Mouse (Mus musculus): Measurements from ENCODE around the gene Gpr61. TPM values are rescaled to one million over a fixed set of nuclear protein-coding genes. Genes with fewer than 3 reads are reported as not detected.

The Gpr61 gene
- polyA plus RNA-seq, 1 experiment from 2014 or later = not detected

- peaks cover 16% of the 10 kb centered on the region for H3K36me3 ChIP-seq (replicated peaks; ENCODE audit: insufficient read depth, low read length)
- H3K4me3 ChIP-seq (ENCODE audit: low read depth, low read length) = no peak overlapping the region
- no peaks in the 10 kb centered on the region for H3K9me3 ChIP-seq (ENCODE audit: low read length)
- DNase-seq (no peak), ATAC-seq (no peak)
- no peak overlapping the region for H3K4me2 ChIP-seq (ENCODE audit: low read depth, low read length)
- TF ChIP-seq CTCF (IDR thresholded peaks at IDR 0.05; ENCODE audit: low read depth) = no peak
- no peak for TF ChIP-seq EP300 (IDR thresholded peaks at IDR 0.05; ENCODE audit: low read depth)
- H3K4me1 ChIP-seq (ENCODE audit: insufficient read depth) = peaks cover 23% of the 10 kb centered on the region
- H3K9ac ChIP-seq (replicated peaks) = no peak overlapping the region
- no peak overlapping the region for H3K27ac ChIP-seq (ENCODE audit: low read depth)
- 57% methylated on average over 3 of the region's 3 CpGs for WGBS (ENCODE audit: insufficient replicate concordance)
- no peaks in the 10 kb centered on the region for H3K27me3 ChIP-seq (ENCODE audit: insufficient read depth, low read length)
Measured at GRCm38 (mm10) chr3:108101594-108101993, 53.1 kb downstream of the Gpr61 start.

Other genes with a start within 250 kb of the Gpr61 start
- gene Gstm7, start 223.1 kb downstream of the Gpr61 start, polyA plus RNA-seq (2015; fragmentation: Nextera tagmentation; extraction: Ambion mirVana) = 39.2 and 42.2 TPM in 2 replicates
- 17.2 and 18.0 TPM in 2 replicates for gene Gstm6, start 211.1 kb downstream of the Gpr61 start, polyA plus RNA-seq (2015; fragmentation: Nextera tagmentation; extraction: Ambion mirVana)
- 1.9 and 2.0 TPM in 2 replicates for gene Gstm3, start 185.6 kb downstream of the Gpr61 start, polyA plus RNA-seq (2015; fragmentation: Nextera tagmentation; extraction: Ambion mirVana)
- gene Gstm2, start 168.4 kb downstream of the Gpr61 start, polyA plus RNA-seq (2015; fragmentation: Nextera tagmentation; extraction: Ambion mirVana) = 11.7 TPM in 2 replicates
- gene Gstm1, start 136.9 kb downstream of the Gpr61 start, polyA plus RNA-seq (2015; fragmentation: Nextera tagmentation; extraction: Ambion mirVana) = 188 and 211 TPM in 2 replicates
- gene Gstm4, start 110.0 kb downstream of the Gpr61 start, polyA plus RNA-seq (2015; fragmentation: Nextera tagmentation; extraction: Ambion mirVana) = 12.9 and 13.5 TPM in 2 replicates
- gene Ampd2, start 68.2 kb downstream of the Gpr61 start, polyA plus RNA-seq (2015; fragmentation: Nextera tagmentation; extraction: Ambion mirVana) = 17.3 and 23.0 TPM in 2 replicates
- gene Gnat2, start 62.1 kb downstream of the Gpr61 start, polyA plus RNA-seq (2015; fragmentation: Nextera tagmentation; extraction: Ambion mirVana) = 1.6 and 1.7 TPM in 2 replicates
- 41.9 and 49.1 TPM in 2 replicates for gene Gnai3, start 8.7 kb downstream of the Gpr61 start, polyA plus RNA-seq (2015; fragmentation: Nextera tagmentation; extraction: Ambion mirVana)
- gene Amigo1, start 31.5 kb upstream of the Gpr61 start, polyA plus RNA-seq (2015; fragmentation: Nextera tagmentation; extraction: Ambion mirVana) = 1.2 and 1.5 TPM in 2 replicates
- gene Cyb561d1, start 46.3 kb upstream of the Gpr61 start, polyA plus RNA-seq (2015; fragmentation: Nextera tagmentation; extraction: Ambion mirVana) = 1.5 and 1.6 TPM in 2 replicates
- gene Atxn7l2, start 56.1 kb upstream of the Gpr61 start, polyA plus RNA-seq (2015; fragmentation: Nextera tagmentation; extraction: Ambion mirVana) = 1.4 TPM in 2 replicates
- 0.05 and 0.79 TPM in 2 replicates for gene Sypl2, start 71.8 kb upstream of the Gpr61 start, polyA plus RNA-seq (2015; fragmentation: Nextera tagmentation; extraction: Ambion mirVana)
- 136 and 143 TPM in 2 replicates for gene Psma5, start 102.0 kb upstream of the Gpr61 start, polyA plus RNA-seq (2015; fragmentation: Nextera tagmentation; extraction: Ambion mirVana)
- gene Sort1, start 129.2 kb upstream of the Gpr61 start, polyA plus RNA-seq (2015; fragmentation: Nextera tagmentation; extraction: Ambion mirVana) = 3.0 and 3.7 TPM in 2 replicates
- 0.49 and 0.76 TPM in 2 replicates for gene Mybphl, start 210.0 kb upstream of the Gpr61 start, polyA plus RNA-seq (2015; fragmentation: Nextera tagmentation; extraction: Ambion mirVana)
- gene Psrc1, start 229.0 kb upstream of the Gpr61 start, polyA plus RNA-seq (2015; fragmentation: Nextera tagmentation; extraction: Ambion mirVana) = 5.6 and 7.8 TPM in 2 replicates